Mouse (Mus musculus) myocyte (in vitro differentiated cells): Measurements from ENCODE around the gene Ptgdr2. TPM values are rescaled to one million over a fixed set of nuclear protein-coding genes. Genes with fewer than 3 reads are reported as not detected.

Source experiments
- H3K27me3 ChIP-seq: one replicate; pipeline ENCODE4 v1.6.1; 2011; ENCODE audit not compliant: control insufficient read depth, insufficient read depth, insufficient read length
- H3K36me3 ChIP-seq: one replicate; pipeline ENCODE4 v1.6.1; 2011; ENCODE audit not compliant: control insufficient read depth, insufficient read depth
- H3K4me2 ChIP-seq: one replicate; pipeline ENCODE4 v1.6.1; 2011; ENCODE audit warnings: low read depth, control low read depth
- H3K4me3 ChIP-seq: one replicate; pipeline ENCODE4 v1.5.1; 2011; ENCODE audit warnings: mild to moderate bottlenecking, control low read depth, moderate library complexity
- H3K79me2 ChIP-seq: one replicate; pipeline ENCODE4 v1.6.1; 2011; ENCODE audit not compliant: control insufficient read depth, insufficient read depth
- H3ac ChIP-seq: one replicate; pipeline ENCODE4 v1.6.1; 2011; ENCODE audit not compliant: control insufficient read depth, insufficient read length
- CEBPB ChIP-seq: IDR thresholded peaks from 2 replicates; pipeline ENCODE4 v1.6.1; 2011; ENCODE audit warnings: mild to moderate bottlenecking, moderate library complexity; ENCODE audit not compliant: poor library complexity, insufficient read depth, severe bottlenecking
- E2F4 ChIP-seq: IDR thresholded peaks from one replicate; pipeline ENCODE4 v1.6.1; 2011; ENCODE audit warnings: mild to moderate bottlenecking, control low read depth, moderate library complexity; ENCODE audit not compliant: insufficient read depth
- MAX ChIP-seq: IDR thresholded peaks from one replicate; pipeline ENCODE4 v1.6.1; 2011; ENCODE audit warnings: low read depth, mild to moderate bottlenecking, control low read depth
- MYOD1 ChIP-seq, 3 experiments: IDR thresholded peaks; one replicate each; pipeline ENCODE4 v1.6.1; 2011; ENCODE audit warnings: control low read depth in 2 of 3, low read depth in 2 of 3, mild to moderate bottlenecking in 2 of 3, moderate library complexity in 1 of 3; ENCODE audit not compliant: insufficient read length in 2 of 3, control insufficient read depth in 1 of 3
- MYOG ChIP-seq, 3 experiments: IDR thresholded peaks; one replicate each; pipeline ENCODE4 v1.6.1; 2011; ENCODE audit warnings: control low read depth in 2 of 3, low read depth in 2 of 3, mild to moderate bottlenecking in 2 of 3; ENCODE audit not compliant: insufficient read length in 2 of 3, control insufficient read depth in 1 of 3, insufficient read depth in 1 of 3
- POLR2A ChIP-seq: IDR thresholded peaks from one replicate; pipeline ENCODE4 v1.6.1; 2011; ENCODE audit warnings: low read depth, mild to moderate bottlenecking, control low read depth, moderate library complexity; ENCODE audit not compliant: insufficient read length
- POLR2AphosphoS2 ChIP-seq: IDR thresholded peaks from one replicate; pipeline ENCODE4 v1.6.1; 2011; ENCODE audit warnings: low read depth, control low read depth; ENCODE audit not compliant: insufficient read length
- REST ChIP-seq: IDR thresholded peaks from one replicate; pipeline ENCODE4 v1.6.1; 2011; ENCODE audit warnings: mild to moderate bottlenecking, control low read depth, moderate library complexity; ENCODE audit not compliant: insufficient read depth, insufficient read length
- SRF ChIP-seq: IDR thresholded peaks from one replicate; pipeline ENCODE4 v1.6.1; 2011; ENCODE audit warnings: low read depth; ENCODE audit not compliant: control insufficient read depth, insufficient read length
- TCF12 ChIP-seq: IDR thresholded peaks from one replicate; pipeline ENCODE4 v1.6.1; 2011; ENCODE audit warnings: mild to moderate bottlenecking, control low read depth; ENCODE audit not compliant: poor library complexity, insufficient read depth, severe bottlenecking
- TCF3 ChIP-seq: IDR thresholded peaks from one replicate; pipeline ENCODE4 v1.6.1; 2011; ENCODE audit warnings: low read depth, control low read depth; ENCODE audit not compliant: insufficient read length
- USF1 ChIP-seq: IDR thresholded peaks from one replicate; pipeline ENCODE4 v1.6.1; 2011; ENCODE audit warnings: low read depth, mild to moderate bottlenecking, control low read depth, moderate library complexity
- polyA plus RNA-seq: library from polyadenylated mRNA; unstranded; fragments of >200 nt; fragmentation: generic; extraction: Trizol; gene quantifications from one replicate; pipeline ENCODE4 v1.2.1, GENCODE M21; 2012; ENCODE audit warnings: missing spikeins

Ptgdr2 gene
- polyA plus RNA-seq, 1 experiment, result 0.10 TPM

DNA sequence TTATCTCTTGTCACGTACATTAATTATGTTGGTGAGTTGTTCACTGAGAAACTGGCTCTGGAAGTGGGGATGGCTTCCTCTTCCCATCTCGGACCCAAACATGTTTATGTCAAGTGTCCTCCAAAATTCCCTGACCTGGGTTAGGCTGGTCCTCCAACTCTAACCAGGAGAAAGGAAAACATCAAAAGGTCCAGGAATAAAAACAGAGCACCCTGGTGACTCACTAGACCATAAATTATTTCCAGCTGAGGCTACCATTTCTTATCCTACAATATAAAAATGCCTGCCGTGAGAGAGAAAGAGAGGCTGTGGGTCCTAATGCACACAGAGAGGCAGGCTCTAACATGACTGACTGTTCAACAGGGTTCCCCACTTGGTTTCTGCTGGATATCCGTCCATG lies 12.7 kb upstream of the Ptgdr2 start:
- Histone ChIP-seq H3K4me3 (no peak overlapping the region), H3K4me2 (no peak overlapping the region), H3ac (no peak overlapping the region), H3K36me3 (no peaks in the 10 kb centered on the region), H3K27me3 (no peaks in the 10 kb centered on the region), H3K79me2 (no peaks in the 10 kb centered on the region)
- TF ChIP-seq SRF (no peak), E2F4 (no peak), USF1 (no peak), TCF3 (no peak), POLR2AphosphoS2 (no peak), MYOD1 (IDR thresholded peaks at IDR 0.05; ENCODE audit: control insufficient read depth in 1 of 3, insufficient read length in 2 of 3, low read depth in 2 of 3) (no peak), MAX (no peak), POLR2A (no peak), REST (no peak), TCF12 (no peak), MYOG (IDR thresholded peaks at IDR 0.05; ENCODE audit: control insufficient read depth in 1 of 3, insufficient read depth in 1 of 3, insufficient read length in 2 of 3, low read depth in 2 of 3) (no peak), CEBPB (no peak)

DNA sequence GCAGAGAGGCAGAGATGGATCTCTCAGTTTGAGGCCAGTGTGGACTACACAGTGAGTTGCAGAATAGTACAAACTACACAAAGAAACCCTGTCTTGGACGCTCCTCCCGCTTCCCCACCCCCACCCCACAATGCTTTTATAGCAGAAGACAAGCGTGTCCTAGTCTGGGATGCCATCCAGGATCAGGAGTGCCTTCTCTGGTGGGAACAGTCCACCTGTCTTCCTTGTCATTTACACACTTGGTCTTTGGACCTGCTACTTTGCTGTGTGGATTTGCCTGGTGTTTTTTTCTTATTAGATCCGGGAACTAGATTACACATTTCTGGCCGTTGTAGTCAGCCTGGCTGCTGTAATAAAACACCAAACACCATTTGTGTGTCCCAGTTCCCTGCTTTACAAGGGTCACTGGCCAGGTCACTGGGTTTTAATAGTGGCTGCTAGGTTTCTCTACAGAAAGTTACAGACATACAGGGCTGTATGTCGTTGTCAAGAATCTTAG lies 10.8 kb upstream of the Ptgdr2 start:
- Histone ChIP-seq H3K27me3 (no peaks in the 10 kb centered on the region), H3K79me2 (no peaks in the 10 kb centered on the region), H3K36me3 (no peaks in the 10 kb centered on the region), H3K4me3 (no peak overlapping the region), H3K4me2 (peak overlapping the region; percentile 72), H3ac (no peak overlapping the region)
- TF ChIP-seq MYOD1 (IDR thresholded peaks at IDR 0.05; ENCODE audit: control insufficient read depth in 1 of 3, insufficient read length in 2 of 3, low read depth in 2 of 3), result peak; percentile 41 to 80 (median 76)
- TF ChIP-seq MYOG (IDR thresholded peaks at IDR 0.05; ENCODE audit: control insufficient read depth in 1 of 3, insufficient read depth in 1 of 3, insufficient read length in 2 of 3, low read depth in 2 of 3), result peak in 2 of 3 experiments; percentile 34 to 50
- TF ChIP-seq TCF12, result no peak
- no peak for TF ChIP-seq POLR2AphosphoS2
- TF ChIP-seq SRF, result peak; percentile 14
- no peak for TF ChIP-seq TCF3

DNA sequence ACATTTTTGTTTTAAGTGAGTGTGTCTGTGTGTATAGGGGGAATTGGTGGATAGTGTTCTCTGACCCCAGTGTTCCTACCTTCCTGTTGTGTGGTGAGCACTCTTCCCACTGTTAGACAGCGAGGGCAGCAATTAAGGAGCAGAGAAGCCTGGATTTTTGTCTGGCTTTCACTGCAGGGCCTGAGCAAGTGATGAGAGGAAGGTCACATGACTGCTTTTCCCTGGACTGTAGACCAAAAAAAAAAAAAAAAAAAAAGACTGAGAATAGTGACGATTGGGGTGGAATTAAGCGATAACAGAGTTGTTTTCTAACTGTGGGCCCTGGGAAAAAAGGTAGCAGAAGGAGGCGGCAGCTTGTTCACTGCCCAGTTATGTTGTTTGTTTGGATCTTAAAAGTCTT lies 10.3 kb upstream of the Ptgdr2 start:
- no peaks in the 10 kb centered on the region for H3K79me2 ChIP-seq
- TF ChIP-seq E2F4 (no peak), USF1 (peak; percentile 78)
- no peaks in the 10 kb centered on the region for H3K27me3 ChIP-seq
- H3K4me3 ChIP-seq, result no peak overlapping the region
- H3K4me2 ChIP-seq, result peak overlapping the region; percentile 72
- H3ac ChIP-seq, result no peak overlapping the region
- no peaks in the 10 kb centered on the region for H3K36me3 ChIP-seq

DNA sequence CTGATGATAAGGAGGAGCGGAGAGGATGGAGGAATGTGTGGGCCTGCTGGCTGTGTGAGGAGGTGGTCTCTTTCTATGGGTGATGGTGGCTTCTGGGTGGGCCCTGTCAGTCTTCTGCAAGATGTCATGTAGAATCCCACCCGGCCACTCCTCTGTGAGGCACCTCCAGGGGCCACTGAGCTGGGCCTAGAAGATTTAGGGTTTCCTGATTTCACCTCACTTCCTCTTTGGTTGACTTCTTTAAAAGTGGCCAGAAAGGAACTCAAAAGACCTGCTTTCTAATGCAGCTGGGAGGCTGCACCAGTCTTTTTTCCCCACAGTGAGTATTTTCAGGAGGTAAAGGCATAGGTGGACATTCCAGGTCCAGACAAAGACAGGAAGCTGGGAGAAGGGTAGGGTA lies 6.3 kb upstream of the Ptgdr2 start:
- TF ChIP-seq MAX (no peak), USF1 (no peak), POLR2A (no peak)
- Histone ChIP-seq H3ac (no peak overlapping the region), H3K4me2 (no peak overlapping the region), H3K4me3 (no peak overlapping the region), H3K36me3 (no peaks in the 10 kb centered on the region), H3K27me3 (no peaks in the 10 kb centered on the region), H3K79me2 (no peaks in the 10 kb centered on the region)

DNA sequence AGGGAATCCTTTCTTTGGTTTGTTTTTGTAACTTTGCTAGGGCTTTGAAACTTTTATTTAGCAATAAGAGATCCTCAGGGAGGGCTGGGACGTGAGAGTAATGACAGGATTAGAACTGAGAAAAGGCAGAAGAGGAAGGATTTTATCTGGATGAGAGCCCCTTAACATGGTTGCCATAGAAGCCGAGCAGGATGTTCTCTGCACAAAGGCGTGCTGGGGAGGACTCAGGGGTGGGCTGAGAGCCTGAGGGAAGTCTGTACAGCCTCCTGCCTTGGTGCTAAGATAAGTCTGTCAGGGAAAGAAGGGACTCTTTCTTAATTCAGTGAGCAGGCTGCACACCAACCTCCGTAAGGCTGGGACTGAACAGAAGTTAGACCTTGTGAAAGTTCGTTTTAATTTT lies 1.9 kb upstream of the Ptgdr2 start:
- Histone ChIP-seq H3K79me2 (no peaks in the 10 kb centered on the region), H3K4me3 (no peak overlapping the region), H3K36me3 (no peaks in the 10 kb centered on the region), H3K4me2 (no peak overlapping the region), H3ac (no peak overlapping the region), H3K27me3 (no peaks in the 10 kb centered on the region)
- no peak for TF ChIP-seq MYOD1 (IDR thresholded peaks at IDR 0.05; ENCODE audit: control insufficient read depth in 1 of 3, insufficient read length in 2 of 3, low read depth in 2 of 3)
- no peak for TF ChIP-seq MYOG (IDR thresholded peaks at IDR 0.05; ENCODE audit: control insufficient read depth in 1 of 3, insufficient read depth in 1 of 3, insufficient read length in 2 of 3, low read depth in 2 of 3)
- TF ChIP-seq MAX, result no peak
- TF ChIP-seq POLR2A, result no peak
- TF ChIP-seq SRF, result no peak
- TF ChIP-seq CEBPB, result no peak
- TF ChIP-seq POLR2AphosphoS2, result no peak
- no peak for TF ChIP-seq USF1
- TF ChIP-seq REST, result no peak
- TF ChIP-seq E2F4, result no peak
- no peak for TF ChIP-seq TCF12
- TF ChIP-seq TCF3, result no peak
